Mouse (Mus musculus): ENCODE results near the gene Ace. TPM values are rescaled to one million over a fixed set of nuclear protein-coding genes. Genes with fewer than 3 reads are reported as not detected.

Ace gene
- total and polyA plus RNA-seq, 3 experiments, result not detected

GRCm38 (mm10) chr11:105921275-105921674 lies 46.5 kb upstream of the Ace start:
- TF ChIP-seq ELF1 (IDR thresholded peaks at IDR 0.05; ENCODE audit: low read depth, low read length) (no peak), GATA1 (IDR thresholded peaks at IDR 0.05; ENCODE audit: low read depth, low read length) (peak; percentile 55), MYC (IDR thresholded peaks at IDR 0.05; ENCODE audit: low read depth, low read length) (no peak), ZNF384 (IDR thresholded peaks at IDR 0.05; ENCODE audit: low read depth, low read length) (no peak), NRF1 (IDR thresholded peaks at IDR 0.05; ENCODE audit: insufficient read depth, low read depth, low read length, poor library complexity, severe bottlenecking) (no peak), MXI1 (IDR thresholded peaks at IDR 0.05; ENCODE audit: low read depth, low read length) (no peak), GABPA (IDR thresholded peaks at IDR 0.05; ENCODE audit: low read depth, low read length) (no peak), TAL1 (IDR thresholded peaks at IDR 0.05; ENCODE audit: low read length) (peak; percentile 60), MAX (IDR thresholded peaks at IDR 0.05; ENCODE audit: low read length) (no peak), EP300 (IDR thresholded peaks at IDR 0.05; ENCODE audit: low read depth in 1 of 2, low read length in 2 of 2) (peak; percentile 52 to 54), CHD1 (IDR thresholded peaks at IDR 0.05; ENCODE audit: low read depth, low read length) (no peak), UBTF (IDR thresholded peaks at IDR 0.05; ENCODE audit: borderline replicate concordance, insufficient read depth, low read depth, low read length) (no peak), MAZ (IDR thresholded peaks at IDR 0.05; ENCODE audit: low read depth, low read length) (no peak), BHLHE40 (IDR thresholded peaks at IDR 0.05; ENCODE audit: borderline replicate concordance, low read depth, low read length) (no peak), JUND (IDR thresholded peaks at IDR 0.05; ENCODE audit: low read depth, low read length) (no peak), TCF12 (IDR thresholded peaks at IDR 0.05; ENCODE audit: low read depth, low read length) (peak; percentile 30; the same call in 1 of the 2 replicates), POLR2A (IDR thresholded peaks at IDR 0.05; ENCODE audit: control insufficient read depth in 1 of 2, insufficient read depth in 1 of 2, low read depth in 1 of 2, low read length in 2 of 2, poor library complexity in 1 of 2) (no peak), CHD2 (IDR thresholded peaks at IDR 0.05; ENCODE audit: low read length) (no peak), POLR2AphosphoS2 (IDR thresholded peaks at IDR 0.05; ENCODE audit: low read length) (no peak), ETS1 (IDR thresholded peaks at IDR 0.05; ENCODE audit: low read depth, low read length) (no peak), TBP (IDR thresholded peaks at IDR 0.05; ENCODE audit: low read depth, low read length) (no peak)
- Histone ChIP-seq H3K27me3 (ENCODE audit: control insufficient read depth in 1 of 2, insufficient read depth in 2 of 2, low read length in 2 of 2) (peaks cover under 1 to 7% of the 10 kb centered on the region in 2 experiments), H3K9ac (ENCODE audit: control insufficient read depth, low read depth, low read length, poor library complexity, severe bottlenecking) (no peak overlapping the region), H3K27ac (ENCODE audit: control insufficient read depth, low read depth, low read length) (no peak overlapping the region), H3K4me1 (ENCODE audit: control insufficient read depth in 1 of 2, insufficient read depth in 2 of 2, low read length in 2 of 2) (peaks cover 0 to 26% of the 10 kb centered on the region in 2 experiments; a peak in 3 of 4 replicates), H3K36me3 (ENCODE audit: control insufficient read depth in 1 of 2, insufficient read depth in 2 of 2, low read length in 2 of 2) (peaks cover 0 to 6% of the 10 kb centered on the region in 2 experiments; a peak in 2 of 4 replicates), H3K4me3 (ENCODE audit: control insufficient read depth in 1 of 2, insufficient read depth in 1 of 2, low read depth in 2 of 2, low read length in 2 of 2) (no peak overlapping the region), H3K79me2 (ENCODE audit: control insufficient read depth, insufficient read depth, low read length, poor library complexity) (no peaks in the 10 kb centered on the region), H3K9me3 (replicated peaks; ENCODE audit: insufficient read depth, low read length) (no peaks in the 10 kb centered on the region)
- peak; percentile 43 for DNase-seq (ENCODE audit: low read depth, low spot score)

All from MEL (cell line).